Mouse (Mus musculus): ENCODE results near the gene Zswim8.

- TF ChIP-seq CTCF (IDR thresholded peaks at IDR 0.05; ENCODE audit: low read depth, low read length), result 0 out of 2 replicates have a peak, but pooled peaks have one; percentile 13
- no peak for TF ChIP-seq GATA2 (IDR thresholded peaks at IDR 0.05; ENCODE audit: borderline replicate concordance, low read depth, low read length)
Measured at GRCm38 (mm10) chr14:20696986-20697385, 10.4 kb upstream of the Zswim8 start.
